Mouse (Mus musculus) testis, adult 2 months (tissue): ENCODE measurements around the gene Epb41.

ENCODE experiments used
- CTCF ChIP-seq: fragments of 200-500 bp; IDR thresholded peaks from 2 replicates; pipeline ENCODE4 v1.5.1; 2012; ENCODE audit warnings: low read depth, mild to moderate bottlenecking, inconsistent platforms, low read length, moderate library complexity; ENCODE audit not compliant: control insufficient read depth, insufficient read depth, insufficient replicate concordance
- POLR2A ChIP-seq: fragments of 200-500 bp; IDR thresholded peaks from 2 replicates; pipeline ENCODE4 v1.6.1; 2012; ENCODE audit warnings: low read depth, mild to moderate bottlenecking, inconsistent platforms, low read length, moderate library complexity; ENCODE audit not compliant: control insufficient read depth

GRCm38 (mm10) chr4:131874567-131874966 lies 200.6 kb downstream of the Epb41 start:
- TF ChIP-seq CTCF (no peak), POLR2A (no peak)
